Mouse (Mus musculus) ovary, postnatal 36 days (tissue): ENCODE measurements around the gene Zfp64.

ENCODE experiments used
- DNase-seq: peaks from one replicate; pipeline ENCODE4 v3.0.0; 2022; ENCODE audit warnings: low spot score, mixed read lengths

Zfp64 gene

DNA sequence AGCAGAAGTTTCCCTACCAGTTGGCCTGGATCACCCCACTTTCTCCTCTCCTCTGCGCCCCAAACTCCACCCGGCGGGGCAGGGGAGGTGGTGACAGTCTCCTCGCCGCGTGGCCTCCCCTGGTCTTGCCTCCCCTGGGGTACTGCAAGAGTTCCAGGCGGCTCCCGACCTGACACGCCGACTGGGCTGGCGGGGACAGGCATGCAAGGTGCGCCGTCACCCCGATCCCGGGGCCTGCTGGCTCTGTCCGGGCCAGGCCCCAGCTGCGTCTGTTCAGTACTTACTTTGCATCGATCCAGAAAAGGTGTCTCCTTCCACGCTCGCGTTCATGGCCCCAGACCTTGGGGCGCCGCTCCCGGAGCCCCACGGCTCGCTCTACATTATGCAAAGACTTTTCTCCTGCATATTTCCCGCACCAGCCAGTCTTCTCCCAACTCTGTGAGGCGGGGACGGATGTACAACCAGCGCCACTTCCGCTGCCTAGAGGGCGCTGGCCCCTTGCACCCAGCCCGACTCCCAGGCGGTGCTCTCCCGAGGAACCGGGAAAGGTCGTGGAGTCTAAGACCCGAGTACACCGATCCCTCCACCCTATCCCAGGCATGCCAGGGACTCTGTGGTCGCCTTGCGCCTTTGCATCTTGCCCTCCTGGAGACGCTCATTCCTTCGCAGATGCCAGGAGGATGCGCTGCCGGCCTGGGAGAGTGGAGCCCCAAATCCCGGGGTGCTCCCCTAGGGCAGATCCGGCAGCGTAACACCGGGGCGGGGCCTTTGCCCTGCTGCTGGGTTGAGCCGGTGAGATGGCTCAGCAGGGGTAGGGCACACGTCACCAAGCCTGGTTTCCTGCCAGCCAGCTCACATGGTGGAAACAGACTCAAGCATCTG, at the start of gene Zfp64:
Gene Zfp64, minus strand, starts transcription at position 753 of the 882 bp plus-strand sequence.
- DNase-seq = peak; percentile 84

DNA sequence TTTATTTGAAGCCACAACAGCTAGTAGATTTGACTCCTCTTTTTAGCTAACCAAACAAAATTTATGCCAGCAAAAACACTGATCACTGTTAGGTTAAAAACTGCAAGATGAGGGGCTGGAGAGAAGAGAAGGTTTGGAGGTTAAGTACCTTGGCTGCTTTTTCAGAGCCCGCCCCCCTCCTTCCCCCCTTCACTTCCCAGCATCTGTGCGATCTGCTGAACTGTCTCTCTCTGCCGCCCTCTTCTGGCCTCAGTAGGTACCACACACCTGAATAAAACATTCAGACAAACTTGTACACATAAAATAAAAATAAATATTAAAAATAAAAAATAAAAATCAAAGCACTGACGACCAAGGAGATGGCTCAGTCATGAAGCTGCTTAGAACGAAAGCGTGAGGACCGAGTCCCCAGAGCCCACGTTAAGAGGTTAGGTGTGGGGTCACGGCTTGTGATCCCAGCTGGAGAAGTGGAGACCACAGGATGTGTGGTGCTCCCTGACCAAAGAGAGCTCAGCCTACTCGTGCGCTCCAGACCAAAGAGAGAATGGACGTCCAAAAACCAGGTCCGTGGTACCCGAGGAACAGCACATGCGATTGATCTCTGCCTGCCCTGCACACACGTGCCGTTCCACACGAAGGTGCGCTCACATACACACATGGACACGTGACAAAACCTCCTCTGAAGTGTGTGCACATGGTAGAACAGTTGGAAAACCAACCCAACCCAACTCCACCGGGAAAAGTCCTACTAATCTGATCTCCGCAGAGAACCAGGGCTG, 37.4 kb upstream of the Zfp64 start:
- DNase-seq = peak; percentile 25

DNA sequence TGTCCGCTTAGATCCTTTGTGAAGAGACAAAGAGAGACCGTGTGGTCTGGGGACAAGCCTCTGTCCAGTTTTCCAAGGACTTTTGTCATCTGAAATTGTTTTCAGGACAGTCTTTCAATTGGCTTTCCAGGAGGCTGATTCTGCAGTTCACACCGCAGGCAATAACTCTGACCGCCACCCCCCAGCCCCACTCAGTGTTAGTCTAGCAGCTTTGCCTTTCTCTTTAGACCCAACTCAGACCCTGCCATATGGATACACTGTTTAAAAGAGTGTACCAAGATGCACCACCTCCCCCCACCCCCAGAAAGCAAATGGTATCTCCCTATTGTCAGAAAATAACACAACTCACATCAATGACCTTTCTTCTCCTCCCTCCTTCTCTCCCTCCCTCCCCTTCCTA, 35.6 kb upstream of the Zfp64 start:
- DNase-seq = no peak

DNA sequence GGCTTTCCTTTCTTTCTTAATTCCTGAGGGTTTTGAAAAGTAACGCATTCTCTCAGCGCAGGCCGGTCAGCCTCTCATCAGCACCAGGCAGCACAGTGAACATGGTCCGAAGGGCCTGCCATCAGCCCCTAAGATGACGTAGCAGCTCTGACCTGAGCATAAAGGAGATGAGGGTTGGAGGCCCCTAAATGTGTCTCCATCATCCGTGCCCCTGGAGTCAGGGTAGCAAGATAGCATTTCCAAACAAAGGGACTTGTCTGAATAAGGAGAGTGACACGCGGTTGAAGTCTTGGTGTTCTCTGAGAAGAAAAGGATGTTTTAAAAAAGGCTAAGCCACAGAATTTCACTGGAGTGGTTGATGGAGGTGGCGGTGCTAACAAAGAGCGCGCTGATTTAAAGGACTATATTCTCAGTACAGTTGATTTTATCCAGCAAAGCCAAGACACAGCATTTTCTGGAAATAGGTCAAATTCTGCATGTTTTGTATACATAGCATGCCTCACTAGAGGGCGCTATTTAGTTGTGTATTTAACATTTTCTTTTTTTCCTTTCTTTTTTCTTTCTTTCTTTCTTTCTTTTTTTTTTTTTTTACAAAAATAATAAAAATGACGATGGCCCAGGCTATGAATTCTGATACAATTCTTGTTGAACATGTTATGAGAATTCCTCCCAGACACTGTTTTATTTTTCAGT, 34.8 kb upstream of the Zfp64 start:
- no peak for DNase-seq

DNA sequence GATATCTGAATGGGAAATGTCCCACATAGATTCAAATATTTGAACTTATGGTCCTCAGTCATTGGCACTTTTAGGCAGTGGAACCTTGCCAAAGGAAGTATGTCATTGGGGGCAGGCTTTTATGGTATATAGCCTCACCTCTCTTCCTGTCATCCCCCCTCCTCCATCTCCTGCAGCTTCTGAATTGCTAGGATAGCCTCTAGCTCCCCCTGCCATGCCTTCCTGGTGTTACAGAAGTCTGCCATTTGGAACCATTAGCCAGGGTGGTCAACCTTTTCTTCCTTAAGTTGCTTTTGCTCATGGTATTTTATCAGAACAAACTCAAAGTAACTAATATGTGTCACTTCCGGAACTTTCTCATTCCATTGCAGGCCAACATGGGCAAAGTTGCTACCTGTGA, 32.7 kb upstream of the Zfp64 start:
- DNase-seq = no peak

DNA sequence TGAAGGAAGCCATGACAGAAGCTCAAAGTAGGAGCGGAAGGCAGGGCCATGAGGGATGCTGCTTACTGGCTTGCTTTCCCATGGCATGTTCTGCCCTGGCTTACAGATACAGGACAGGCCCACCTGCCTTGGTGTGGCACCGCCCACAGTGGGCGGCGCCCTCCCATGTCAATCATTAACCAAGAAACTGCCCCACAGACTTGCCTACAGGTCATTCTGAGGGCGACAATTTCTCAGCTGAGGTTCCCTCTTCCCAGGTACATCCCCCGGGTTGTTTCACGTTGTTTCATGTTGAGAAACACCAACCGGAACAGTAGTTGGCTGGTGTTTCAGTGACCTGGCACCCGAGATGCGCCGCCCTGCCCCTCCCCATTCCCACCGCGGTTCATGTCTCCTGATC, 32.0 kb upstream of the Zfp64 start:
- DNase-seq = no peak

DNA sequence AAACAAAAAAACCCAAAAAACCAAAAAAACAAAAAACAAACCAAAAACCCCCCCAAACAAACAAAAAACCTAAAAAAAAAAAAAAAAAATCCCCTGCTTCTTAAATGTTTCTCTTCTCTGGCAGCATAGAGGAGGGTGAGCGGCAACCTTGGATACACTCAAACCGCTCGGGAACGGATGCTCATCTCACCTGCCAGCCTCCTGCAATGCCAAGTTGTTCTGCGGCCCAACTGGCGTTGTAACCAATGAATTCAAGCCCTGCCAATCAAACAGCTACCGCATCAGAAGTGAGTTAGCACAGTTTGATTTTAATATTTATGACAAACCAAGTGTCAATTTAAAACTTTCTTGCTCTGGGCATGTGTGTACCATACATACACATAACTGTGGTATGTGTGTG, 26.6 kb upstream of the Zfp64 start:
- DNase-seq = no peak

DNA sequence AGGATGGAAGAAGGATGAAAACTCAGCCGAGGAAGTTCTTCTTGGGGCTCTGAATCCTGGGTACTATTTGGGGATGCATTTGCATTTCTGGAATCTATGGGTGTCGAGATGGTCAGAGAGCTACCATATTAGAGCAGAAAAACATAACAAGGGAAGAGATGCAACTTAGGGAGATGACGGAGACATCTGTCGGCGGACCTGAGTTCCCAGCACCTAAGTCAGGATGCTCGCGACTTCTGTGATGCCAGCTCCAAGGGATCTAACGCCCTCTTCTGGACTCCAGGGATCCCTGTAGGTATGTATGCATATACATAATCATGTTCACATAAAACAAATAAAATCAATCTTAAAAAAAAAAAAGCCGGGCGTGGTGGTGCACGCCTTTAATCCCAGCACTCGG, 26.1 kb upstream of the Zfp64 start:
- DNase-seq = no peak

DNA sequence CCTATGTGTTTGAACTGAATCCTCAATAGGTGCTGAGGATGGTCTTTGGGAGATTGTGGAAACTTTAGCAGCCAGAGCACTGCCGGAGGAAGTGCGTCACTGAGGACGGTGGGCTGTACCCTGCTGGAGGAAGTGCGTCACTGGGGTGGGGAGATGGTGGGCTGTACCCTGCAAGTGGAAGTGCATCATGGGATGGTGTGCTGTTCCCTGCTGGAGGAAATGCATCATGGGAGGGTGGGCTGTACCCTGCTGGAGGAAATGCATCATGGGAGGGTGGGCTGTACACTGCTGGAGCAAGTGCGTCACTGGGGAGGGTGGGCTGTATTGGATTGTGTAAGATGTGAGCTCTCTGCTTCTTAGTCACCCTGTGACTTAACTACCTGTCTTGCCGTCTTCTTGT, 25.5 kb upstream of the Zfp64 start:
- DNase-seq = no peak

DNA sequence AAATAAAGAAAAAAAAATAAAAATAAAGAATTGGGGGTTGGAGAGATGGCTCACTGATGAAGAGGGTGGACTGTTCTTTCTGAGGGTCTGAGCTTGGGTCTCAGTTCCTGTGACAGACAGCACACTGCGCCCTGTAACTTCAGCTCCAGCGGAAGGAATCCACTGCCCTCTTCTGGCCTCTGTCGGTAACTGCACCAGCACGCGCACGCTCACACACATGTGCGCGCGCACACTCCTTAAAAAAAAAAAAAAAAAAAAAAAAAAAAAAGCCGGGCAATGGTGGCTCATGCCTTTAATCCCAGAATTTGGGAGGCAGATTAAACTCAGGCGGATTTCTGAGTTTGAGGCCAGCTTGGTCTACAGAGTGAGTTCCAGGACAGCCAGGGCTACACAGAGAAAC, 24.4 kb upstream of the Zfp64 start:
- DNase-seq = no peak

DNA sequence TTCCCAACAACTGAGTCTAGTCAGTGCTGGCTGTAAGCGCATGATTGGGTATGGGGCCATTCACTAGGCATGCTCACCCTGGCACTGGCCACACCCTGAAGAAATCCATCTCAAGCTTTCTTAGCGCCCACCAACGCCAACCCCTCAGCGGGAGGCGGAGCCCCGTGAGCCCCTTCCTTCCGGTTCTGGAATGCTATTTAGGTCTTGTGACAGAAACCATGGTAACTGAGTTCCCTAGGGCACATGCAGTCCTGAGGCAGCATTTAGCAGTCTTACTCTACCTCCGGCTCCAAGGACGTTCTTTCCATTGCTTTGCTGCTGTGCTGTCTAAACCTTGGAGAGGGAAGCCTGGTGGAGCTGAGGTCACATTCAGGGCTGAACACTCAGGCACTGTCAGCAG, 22.6 kb upstream of the Zfp64 start:
- DNase-seq = no peak

DNA sequence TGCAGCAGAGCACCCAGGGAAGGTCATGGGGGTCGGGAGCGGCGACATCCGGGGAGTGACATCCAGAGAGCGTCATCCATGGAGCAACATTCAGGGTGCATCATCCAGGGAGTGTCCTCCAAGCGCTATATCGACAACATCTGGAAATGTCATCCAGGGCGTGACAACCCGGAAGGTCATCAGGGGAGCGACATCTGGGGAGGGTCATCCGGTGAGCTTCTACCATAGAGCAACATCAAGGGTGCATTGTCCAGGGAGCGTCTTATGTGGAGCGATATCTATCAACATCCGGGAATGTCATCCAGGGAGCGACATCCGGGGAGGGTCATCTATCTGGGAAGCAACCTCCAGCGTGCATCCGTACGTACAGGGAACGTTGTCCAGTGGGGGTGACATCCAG, 14.7 kb upstream of the Zfp64 start:
- no peak for DNase-seq

DNA sequence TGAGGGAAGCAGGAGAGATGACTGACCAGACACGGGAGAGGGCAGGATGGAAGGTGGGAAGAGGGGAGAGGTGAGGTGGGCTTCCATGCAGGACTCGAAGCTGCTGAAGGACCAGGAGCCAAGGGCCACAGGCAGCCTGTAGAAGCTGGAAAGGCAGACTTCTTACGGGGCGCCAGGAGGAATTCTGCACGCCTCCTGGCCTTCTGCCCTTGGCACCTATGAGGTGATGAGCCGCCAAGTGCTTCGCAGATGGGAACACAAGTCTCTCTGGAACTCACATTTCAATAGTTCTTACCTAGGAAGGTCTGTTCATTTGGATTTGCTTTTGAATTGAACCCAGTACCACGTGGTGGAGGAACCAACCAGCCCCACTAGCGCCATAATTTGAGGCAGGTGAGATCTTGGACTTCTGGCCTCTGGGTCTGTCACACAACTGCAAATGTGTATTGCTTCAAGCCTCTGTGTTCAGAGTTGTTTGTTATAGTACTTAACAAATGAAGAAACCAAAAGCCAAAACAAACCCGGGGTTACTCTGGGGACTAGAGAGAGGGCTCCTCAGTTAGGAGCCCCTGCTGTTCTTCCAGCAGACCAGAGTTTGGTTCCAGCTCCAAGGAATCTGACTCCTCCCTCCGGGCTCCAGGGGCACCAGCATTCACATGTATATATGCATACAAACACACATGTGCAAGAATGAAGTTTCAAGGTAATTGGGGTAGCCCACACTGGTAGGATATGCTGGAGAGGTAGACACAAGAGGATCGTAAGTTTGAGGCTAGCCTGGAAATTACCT, 12.9 kb upstream of the Zfp64 start:
- no peak for DNase-seq

DNA sequence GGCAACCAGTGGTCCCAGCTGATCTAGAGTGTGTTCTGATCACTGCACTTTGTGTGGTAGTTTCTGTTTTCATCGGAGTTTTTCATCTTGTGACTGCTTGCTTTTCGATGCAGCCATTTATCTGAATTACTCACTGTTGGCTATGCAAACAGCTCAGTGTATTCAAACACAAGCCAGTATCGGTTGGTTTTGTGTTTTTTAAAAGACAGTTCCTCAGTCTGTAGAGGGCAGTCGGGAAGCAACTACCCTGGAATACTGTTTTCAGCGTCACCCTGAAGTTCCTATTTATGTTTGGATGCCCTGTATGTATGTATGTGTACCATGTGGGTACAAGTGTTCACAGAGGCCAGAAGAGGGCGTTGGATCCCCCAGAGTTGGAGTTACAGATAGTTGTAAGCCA, 11.1 kb upstream of the Zfp64 start:
- no peak for DNase-seq

DNA sequence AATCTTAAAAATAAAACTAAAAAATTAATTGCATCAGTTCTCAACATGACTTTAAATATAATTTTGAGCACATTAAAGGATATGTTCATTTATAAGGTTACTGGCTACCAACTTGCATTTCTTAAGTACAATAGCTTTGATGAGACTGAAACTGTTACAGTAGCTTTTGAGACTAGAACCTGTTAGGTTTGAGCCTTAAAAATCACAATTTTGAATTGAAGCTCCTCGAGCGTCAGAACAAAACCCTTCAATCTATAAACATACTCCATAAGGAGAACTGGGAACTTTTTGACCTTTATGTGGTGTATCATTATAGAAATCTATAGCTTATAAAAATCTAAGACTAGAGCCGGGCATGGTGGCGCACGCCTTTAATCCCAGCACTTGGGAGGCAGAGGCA, 9.5 kb upstream of the Zfp64 start:
- no peak for DNase-seq

DNA sequence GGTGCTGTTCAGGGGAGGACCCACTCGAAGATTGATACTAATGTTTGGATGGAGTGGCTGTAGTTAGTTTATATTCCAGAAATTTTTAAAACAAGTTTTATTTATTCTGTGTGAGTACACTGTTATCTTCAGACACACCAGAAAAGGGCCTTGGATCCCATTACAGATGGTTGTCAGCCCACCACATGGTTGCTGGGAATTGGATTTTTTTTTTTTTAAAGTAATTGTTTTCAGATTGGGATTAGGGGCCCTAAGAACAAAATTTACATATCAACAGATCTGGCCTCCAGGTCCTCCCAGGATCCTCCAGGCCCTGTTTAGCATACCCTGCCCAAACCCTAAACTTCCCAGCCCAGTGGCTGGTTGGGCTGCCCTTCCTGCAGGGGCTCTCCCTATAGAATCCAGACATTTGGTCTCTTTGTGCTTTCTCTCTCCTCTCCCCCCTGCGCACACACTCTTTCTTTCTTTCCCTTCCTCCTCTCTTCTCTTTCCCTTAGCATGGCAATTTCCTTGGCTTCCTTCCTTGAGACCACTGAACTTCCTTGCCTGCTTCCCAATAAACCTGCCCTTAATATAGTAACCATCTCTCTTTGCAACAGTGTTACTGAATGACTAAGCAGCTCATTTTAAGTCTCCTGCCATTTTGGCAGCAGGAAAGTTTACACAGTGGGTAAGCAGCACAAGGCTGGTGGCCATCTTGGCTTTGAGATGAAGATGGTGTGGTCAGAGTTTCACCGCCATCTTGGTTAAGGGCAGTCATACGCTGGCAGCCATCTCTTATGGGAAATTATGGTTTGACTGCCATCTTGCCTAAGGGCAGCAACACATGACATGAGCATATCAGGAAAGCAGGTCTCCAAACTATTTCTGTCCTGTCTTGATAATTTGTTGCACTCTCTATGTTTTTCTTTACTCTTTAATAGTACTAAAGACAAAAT, 6.6 kb upstream of the Zfp64 start:
- DNase-seq = no peak

DNA sequence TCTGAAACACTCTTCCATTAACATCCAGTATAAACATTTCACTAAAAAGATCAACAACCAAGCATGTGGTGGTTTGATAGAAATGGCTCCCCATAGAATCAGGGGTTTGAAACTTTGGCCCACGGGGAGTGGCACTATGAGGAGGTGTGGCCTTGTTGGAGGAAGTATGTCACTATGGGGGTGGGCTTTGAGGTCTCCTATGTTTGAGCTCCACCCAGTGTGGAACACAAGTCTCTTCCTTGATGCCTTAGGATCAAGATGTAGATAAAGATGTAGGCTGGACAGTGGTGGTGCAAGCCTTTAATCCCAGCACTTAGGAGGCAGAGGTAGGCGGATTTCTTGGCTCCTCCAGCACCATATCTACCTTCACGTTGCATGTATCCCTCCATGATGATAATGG, 5.4 kb upstream of the Zfp64 start:
- DNase-seq = no peak

DNA sequence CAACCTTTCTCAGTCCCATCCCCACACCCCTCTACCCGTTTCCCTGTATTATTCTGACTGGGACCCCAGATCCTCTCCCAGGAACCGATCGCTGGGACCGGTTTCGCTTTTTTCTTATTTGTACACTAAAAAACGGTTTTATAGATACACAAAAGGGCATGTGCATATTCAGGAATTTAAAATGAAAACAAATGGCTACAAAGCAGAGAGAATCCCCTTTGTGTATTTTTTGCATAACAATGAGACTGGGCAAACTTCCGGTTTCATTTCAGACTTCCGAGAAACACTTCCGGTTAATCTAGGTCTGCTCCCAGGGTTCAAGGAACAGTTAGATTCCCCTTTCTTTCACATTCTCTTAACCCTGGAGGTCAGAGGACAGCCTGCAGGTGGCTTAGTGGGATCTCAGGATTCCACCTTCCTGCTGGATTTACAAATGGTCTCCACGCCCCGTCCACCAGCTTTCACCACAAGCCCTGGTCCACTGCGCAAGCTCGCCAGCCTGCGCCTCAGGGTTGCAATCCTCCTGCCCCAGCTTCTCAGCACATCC, 4.0 kb upstream of the Zfp64 start:
- no peak for DNase-seq

DNA sequence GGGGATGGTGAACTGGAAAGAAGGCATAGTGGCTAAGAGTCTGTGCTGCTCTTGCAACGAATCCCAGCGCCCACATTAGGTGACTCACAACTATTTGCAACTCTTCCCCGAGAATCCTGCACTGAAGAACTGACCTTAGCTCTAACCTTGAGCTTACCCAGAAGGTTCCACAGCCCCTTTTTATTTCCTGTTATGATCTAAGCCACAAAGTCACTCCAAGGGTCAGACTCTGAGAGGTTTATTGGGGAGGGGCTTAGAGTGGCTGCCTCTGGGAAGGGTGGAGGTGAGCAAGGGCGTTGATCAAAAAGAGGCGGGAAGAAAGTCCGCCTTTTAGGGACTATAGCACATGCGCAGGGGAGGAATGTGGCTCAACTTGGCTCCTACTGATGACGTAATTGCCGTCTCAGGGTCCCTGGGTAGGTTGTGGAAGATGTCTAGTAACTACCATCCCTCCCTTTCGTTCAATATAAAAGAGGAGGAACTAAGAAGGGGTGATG, 511 bp upstream of the Zfp64 start:
- DNase-seq = no peak

DNA sequence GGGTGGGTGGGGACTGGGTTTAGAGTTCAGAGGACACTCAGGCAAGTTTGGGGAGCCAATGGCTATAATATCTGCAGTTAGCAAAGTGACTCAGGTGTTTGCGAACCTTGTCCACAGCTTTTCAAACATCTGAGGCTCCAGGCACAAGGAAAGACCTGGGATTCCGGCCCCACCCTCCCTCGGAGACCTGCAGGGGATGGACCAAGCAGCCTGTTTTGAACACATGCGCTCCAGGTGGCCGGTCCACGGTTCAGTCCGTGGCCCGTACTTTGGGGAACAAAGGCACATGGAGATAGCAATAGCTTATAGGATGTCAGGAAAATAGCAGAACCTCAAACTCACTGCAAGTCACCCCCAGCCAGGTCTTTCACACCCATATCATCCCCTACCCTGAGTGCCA, 1.0 kb downstream of the Zfp64 start:
- no peak for DNase-seq
